Mouse (Mus musculus) liver, embryonic 15.5 days (tissue): ENCODE results near the gene Pthlh. TPM values are rescaled to one million over a fixed set of nuclear protein-coding genes. Genes with fewer than 3 reads are reported as not detected.
"Not testable (repeated sequence)": the region's sequence is repeated elsewhere in the genome, so short reads cannot be mapped to it uniquely, and the experiment has no call there.

Experiments
- ATAC-seq: fragments of 200-750 bp; cut with Nextera tagmentation; 2 replicates; pipeline ENCODE4 v1.8.0; 2017; ENCODE audit warnings: moderate number of reproducible peaks, mild to moderate bottlenecking, moderate library complexity; ENCODE audit not compliant: insufficient read depth
- H3K27ac ChIP-seq: fragments of 300-500 bp; sonication (generic); replicated peaks from 2 replicates; pipeline ENCODE4 v1.5.1; 2015; ENCODE audit warnings: mild to moderate bottlenecking, inconsistent platforms
- H3K27me3 ChIP-seq: fragments of 300-500 bp; sonication (generic); 2 replicates; pipeline ENCODE4 v1.6.1; 2015; ENCODE audit warnings: mild to moderate bottlenecking, inconsistent platforms
- H3K36me3 ChIP-seq: fragments of 300-500 bp; sonication (generic); replicated peaks from 2 replicates; pipeline ENCODE4 v1.6.1; 2015; ENCODE audit warnings: moderate library complexity, mild to moderate bottlenecking, inconsistent platforms
- H3K4me1 ChIP-seq: fragments of 300-500 bp; sonication (generic); replicated peaks from 2 replicates; pipeline ENCODE4 v1.6.1; 2015; ENCODE audit warnings: inconsistent platforms
- H3K4me2 ChIP-seq: fragments of 300-500 bp; sonication (generic); 2 replicates; pipeline ENCODE4 v1.6.1; 2015; ENCODE audit warnings: moderate library complexity, mild to moderate bottlenecking, inconsistent platforms
- H3K4me3 ChIP-seq: fragments of 300-500 bp; sonication (generic); replicated peaks from 2 replicates; pipeline ENCODE4 v1.5.1; 2015; ENCODE audit warnings: mild to moderate bottlenecking, inconsistent platforms
- H3K9ac ChIP-seq: fragments of 300-500 bp; sonication (generic); 2 replicates; pipeline ENCODE4 v1.6.1; 2015; ENCODE audit warnings: moderate library complexity, mild to moderate bottlenecking, inconsistent platforms
- H3K9me3 ChIP-seq: fragments of 300-500 bp; sonication (generic); replicated peaks from 2 replicates; pipeline ENCODE4 v1.6.1; 2016; ENCODE audit warnings: inconsistent platforms
- WGBS: fragments of 180-500 bp; shearing (Covaris S2); methylation state at CpG from one replicate; pipeline ENCODE4 v1.1.7; 2015; ENCODE audit warnings: mixed read lengths; ENCODE audit not compliant: insufficient replicate concordance; 5-methylcytosine and 5-hydroxymethylcytosine counted together
- polyA plus RNA-seq: library from polyadenylated mRNA; unstranded; fragments of >200 nt; fragmentation: Nextera tagmentation; extraction: Ambion mirVana; gene quantifications from 2 replicates; pipeline ENCODE4 v1.2.1, GENCODE M21; 2015

Gene Pthlh
- not detected in 2 replicates for polyA plus RNA-seq

DNA sequence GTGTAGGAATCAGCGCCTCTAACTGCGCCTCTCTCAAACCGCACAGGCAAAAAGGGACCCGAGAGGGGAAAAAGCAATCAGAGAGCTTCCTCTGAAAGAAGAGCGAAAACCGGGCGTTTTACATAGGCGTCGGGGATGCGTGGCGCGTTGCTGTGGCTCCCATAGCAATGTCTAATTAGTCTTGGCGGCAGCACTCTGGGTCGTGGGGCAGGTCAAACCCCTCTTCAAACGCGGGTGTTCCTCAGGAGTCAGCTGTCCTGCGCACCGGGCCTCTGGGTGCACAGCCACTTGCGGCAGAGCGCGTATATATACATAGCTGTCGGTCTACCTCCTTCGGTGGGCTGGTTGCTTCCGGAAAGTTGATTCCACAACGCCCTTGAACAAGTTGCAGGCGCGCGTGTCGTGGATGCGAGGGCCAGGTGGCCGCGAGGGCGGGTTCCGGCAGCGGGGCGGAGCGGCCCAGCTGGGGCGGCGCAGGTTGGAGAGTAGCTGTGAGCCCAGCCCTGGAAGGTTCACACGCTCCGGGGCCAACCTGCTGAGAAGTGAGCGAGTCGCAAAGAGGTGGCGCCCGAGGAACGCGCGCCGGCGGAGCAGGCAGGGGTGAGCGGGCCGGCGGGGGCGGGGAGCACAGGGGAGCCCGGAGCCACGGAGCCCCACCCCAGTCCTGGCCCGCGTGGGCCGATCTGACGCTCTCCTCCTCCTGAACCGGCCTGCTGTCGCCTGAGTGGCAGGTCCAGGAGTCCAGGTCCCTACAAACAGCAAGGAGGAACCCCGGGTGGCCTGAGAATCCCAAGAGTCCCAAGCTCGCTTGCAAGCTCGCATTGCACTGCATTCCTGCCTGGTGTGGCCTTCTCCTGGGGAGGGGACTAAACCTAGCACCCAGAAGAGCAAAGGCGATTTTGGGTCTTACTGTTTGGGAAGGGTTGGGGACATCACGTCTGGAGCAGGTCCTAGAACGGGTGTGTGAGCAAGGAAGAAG is at the start of gene Pthlh:
Gene Pthlh, minus strand, starts transcription at position 597 of the 979 bp plus-strand sequence.
- H3K4me1 ChIP-seq: 0 out of 2 replicates have a peak, but pooled peaks cover 10% of the 10 kb centered on the region
- no peaks in the 10 kb centered on the region for H3K36me3 ChIP-seq
- peaks cover 76% of the 10 kb centered on the region for H3K27me3 ChIP-seq
- 2% methylated on average over 68 of the region's 68 CpGs for WGBS
- peak within 1 kb of the TSS; percentile 33 for H3K4me3 ChIP-seq
- H3K9ac ChIP-seq: no peak within 1 kb of the TSS
- H3K4me2 ChIP-seq: peak within 1 kb of the TSS; percentile 57
- no peak within 1 kb of the TSS for H3K27ac ChIP-seq
- no peaks in the 10 kb centered on the region for H3K9me3 ChIP-seq
- peak; percentile 40 for ATAC-seq

DNA sequence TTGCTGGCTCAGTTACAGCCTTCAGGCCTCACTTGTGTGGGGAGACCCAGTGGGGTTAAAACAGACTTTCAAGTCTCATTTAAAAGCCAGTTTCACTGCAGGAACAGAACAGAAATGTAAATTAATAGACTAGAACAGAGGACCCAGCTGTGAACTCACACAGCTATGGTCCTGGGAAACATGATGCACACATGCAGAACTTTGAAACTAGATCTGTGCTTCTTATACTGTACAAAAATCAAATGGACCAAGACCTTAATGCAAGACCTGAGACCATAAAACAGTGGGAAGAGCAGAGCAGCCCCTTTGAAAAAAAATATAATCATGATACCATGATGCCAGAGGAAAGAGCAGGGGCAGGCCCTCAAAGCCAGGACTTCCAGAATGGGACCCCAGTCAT is 49.3 kb upstream of the Pthlh start:
- H3K9ac ChIP-seq: no peak overlapping the region
- no peaks in the 10 kb centered on the region for H3K9me3 ChIP-seq
- no peaks in the 10 kb centered on the region for H3K27me3 ChIP-seq
- H3K4me3 ChIP-seq: no peak overlapping the region
- H3K27ac ChIP-seq: no peak overlapping the region
- H3K4me2 ChIP-seq: no peak overlapping the region
- ATAC-seq: no peak
- no peaks in the 10 kb centered on the region for H3K4me1 ChIP-seq
- no peaks in the 10 kb centered on the region for H3K36me3 ChIP-seq

DNA sequence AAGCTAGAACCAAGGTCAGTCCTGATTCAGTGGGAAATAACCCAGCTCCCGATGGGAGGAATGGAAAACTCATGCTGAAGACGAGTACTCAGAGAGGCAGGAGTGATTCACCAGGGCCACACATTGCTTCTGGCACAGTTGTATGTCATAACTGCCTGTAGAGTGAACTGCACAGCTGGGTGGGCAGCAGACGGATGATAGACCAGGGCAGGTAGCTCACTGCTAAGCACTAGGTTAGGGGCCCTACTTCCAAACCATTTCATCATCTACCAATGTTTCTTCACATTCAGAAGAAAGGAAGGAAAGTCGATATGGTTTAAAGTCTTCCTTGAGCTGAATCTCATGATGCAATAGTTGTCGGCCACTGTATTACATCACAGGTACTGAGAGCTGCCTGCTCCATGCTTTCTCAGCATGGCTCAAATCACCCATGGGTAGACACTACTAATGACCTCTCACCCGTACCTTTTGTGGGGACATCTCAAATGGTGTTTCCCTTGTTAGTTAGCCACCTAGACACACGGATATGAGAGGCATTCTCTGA is 46.5 kb upstream of the Pthlh start:
- no peaks in the 10 kb centered on the region for H3K36me3 ChIP-seq
- H3K4me2 ChIP-seq: no peak overlapping the region
- no peak overlapping the region for H3K27ac ChIP-seq
- H3K4me1 ChIP-seq: no peaks in the 10 kb centered on the region
- no peak overlapping the region for H3K9ac ChIP-seq
- no peaks in the 10 kb centered on the region for H3K9me3 ChIP-seq
- H3K4me3 ChIP-seq: no peak overlapping the region
- no peaks in the 10 kb centered on the region for H3K27me3 ChIP-seq
- 53% methylated on average over 7 of the region's 7 CpGs for WGBS
- ATAC-seq: 0 out of 2 replicates have a peak, but pooled peaks have one; percentile 40

DNA sequence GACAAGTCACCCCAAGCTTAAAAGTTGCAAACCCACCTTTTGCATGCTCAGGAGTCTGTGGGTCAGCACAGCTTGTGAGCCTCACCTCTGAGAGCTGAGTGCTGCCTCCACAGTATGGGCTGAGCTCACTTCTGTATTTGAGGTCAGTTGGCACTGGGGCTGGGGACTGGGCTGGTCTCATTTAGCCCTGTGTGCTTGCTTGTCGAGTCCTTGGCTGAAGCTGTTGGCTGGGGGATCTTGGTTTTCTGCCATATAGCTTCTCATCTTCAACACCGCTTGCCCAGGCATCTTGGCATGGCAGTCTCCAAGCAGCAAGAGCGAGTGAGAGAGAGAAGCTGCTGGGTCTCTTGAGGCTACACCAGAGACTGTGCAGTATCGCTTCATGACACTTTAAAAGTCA is 46.1 kb upstream of the Pthlh start:
- Histone ChIP-seq H3K4me2 (no peak overlapping the region), H3K27ac (no peak overlapping the region), H3K9me3 (no peaks in the 10 kb centered on the region), H3K4me1 (no peaks in the 10 kb centered on the region), H3K9ac (no peak overlapping the region), H3K36me3 (no peaks in the 10 kb centered on the region), H3K4me3 (no peak overlapping the region), H3K27me3 (no peaks in the 10 kb centered on the region)
- no peak for ATAC-seq
- WGBS: 60% methylated on average over 4 of the region's 4 CpGs

DNA sequence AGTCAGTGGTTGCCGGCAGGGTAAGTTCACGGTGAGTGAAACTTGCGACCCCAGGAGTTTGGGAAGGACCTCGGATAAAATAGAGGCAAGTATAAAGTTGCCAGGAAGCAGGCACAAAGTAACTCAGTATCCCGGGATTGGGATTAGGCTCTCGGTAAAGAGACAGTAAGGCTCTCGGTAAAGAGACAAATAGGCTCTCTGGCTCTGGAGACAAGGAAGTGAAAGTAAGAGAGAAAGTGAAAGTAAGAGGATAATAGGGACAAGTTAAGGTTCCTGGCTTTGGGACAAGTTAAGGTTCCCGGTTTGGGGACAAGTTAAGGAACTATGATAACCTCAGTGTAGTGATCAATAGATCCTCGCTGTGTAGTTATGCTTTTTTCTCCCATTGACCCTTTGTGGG is 40.3 kb upstream of the Pthlh start:
- not testable (repeated sequence) for H3K9me3 ChIP-seq, ATAC-seq, H3K4me3 ChIP-seq, H3K9ac ChIP-seq, H3K4me1 ChIP-seq, H3K27me3 ChIP-seq, H3K27ac ChIP-seq, H3K4me2 ChIP-seq, H3K36me3 ChIP-seq
- 56% methylated on average over 8 of the region's 9 CpGs for WGBS

DNA sequence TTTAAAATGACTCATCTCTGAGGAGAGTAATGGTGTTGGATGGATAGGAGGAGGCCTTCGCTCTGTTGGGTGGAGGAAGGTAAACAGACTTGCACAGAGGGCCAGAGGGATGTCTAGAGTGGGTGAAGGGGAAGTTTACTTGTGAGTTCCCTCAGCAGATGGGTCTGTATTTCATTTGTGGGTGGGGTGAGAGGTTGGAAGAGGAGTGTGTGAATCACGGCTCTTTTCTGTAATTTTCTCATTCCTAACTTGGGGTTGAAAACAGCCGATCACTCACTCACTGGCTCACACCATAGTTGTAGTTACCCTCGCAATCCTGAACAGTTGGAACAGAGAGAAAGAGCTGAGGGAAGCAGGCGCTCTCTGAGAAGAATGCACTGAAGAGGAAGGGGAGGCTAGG is 35.6 kb upstream of the Pthlh start:
- no peak overlapping the region for H3K27ac ChIP-seq
- no peak overlapping the region for H3K9ac ChIP-seq
- H3K4me2 ChIP-seq: no peak overlapping the region
- no peaks in the 10 kb centered on the region for H3K9me3 ChIP-seq
- H3K4me1 ChIP-seq: no peaks in the 10 kb centered on the region
- 66% methylated on average over 5 of the region's 5 CpGs for WGBS
- H3K36me3 ChIP-seq: no peaks in the 10 kb centered on the region
- H3K4me3 ChIP-seq: no peak overlapping the region
- no peak for ATAC-seq
- no peaks in the 10 kb centered on the region for H3K27me3 ChIP-seq

DNA sequence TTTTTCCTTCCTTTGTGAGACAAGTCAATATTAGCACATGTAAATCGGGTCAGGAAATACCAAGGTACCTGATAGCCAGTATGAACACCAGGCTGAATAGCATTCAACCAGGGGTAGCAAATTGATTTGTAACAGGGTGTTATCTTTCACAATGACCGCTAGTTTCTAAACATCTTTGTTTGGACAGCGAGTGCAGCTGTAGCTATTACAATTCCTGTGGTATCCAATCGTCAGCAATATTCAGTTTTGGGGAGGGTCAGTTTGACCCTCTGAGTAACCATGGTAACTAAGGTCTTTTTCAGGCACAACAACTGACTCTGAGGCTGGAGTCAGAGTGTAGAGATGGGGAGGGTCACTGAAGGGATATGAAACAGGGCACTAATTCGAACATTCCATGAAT is 15.3 kb upstream of the Pthlh start:
- no peaks in the 10 kb centered on the region for H3K27me3 ChIP-seq
- no peaks in the 10 kb centered on the region for H3K9me3 ChIP-seq
- WGBS: 49% methylated on average over 5 of the region's 5 CpGs
- H3K27ac ChIP-seq: no peak overlapping the region
- no peak overlapping the region for H3K9ac ChIP-seq
- no peak overlapping the region for H3K4me2 ChIP-seq
- H3K4me1 ChIP-seq: no peaks in the 10 kb centered on the region
- no peaks in the 10 kb centered on the region for H3K36me3 ChIP-seq
- H3K4me3 ChIP-seq: no peak overlapping the region
- ATAC-seq: no peak

DNA sequence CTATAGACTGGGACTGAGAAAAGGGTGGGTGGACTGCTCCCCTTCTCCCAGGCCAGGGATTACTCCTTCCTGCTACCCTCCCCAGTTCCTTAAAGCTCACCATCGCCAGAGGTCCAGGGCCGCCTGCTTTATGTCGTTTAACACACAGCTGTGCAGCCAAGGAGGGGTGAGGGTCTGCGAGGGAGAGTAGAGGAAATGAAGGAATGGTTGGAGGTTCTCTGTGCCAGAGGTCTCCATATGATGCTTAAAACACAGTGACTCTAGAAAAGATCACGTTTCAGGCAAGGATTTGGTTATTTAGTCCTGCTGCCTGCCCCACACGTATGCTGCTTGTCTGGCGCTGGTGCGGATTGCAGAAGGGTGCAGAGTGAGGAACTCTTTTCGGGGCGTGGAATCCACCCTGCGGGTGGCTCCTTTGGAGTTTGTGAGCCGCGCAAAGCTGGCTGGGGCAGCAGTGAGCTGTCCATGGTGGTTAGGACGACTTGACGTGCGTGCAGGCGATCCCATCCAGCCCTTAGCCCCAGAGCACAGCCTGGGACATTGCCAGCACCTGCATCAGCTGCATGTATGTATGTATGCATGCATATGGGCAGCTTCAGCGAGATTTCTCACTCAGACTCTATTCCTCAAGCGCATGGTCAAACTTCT is 4.3 kb upstream of the Pthlh start:
- Histone ChIP-seq H3K9ac (no peak overlapping the region), H3K27ac (no peak overlapping the region), H3K9me3 (no peaks in the 10 kb centered on the region), H3K27me3 (peaks cover 53% of the 10 kb centered on the region), H3K4me3 (no peak overlapping the region), H3K36me3 (no peaks in the 10 kb centered on the region), H3K4me2 (no peak overlapping the region), H3K4me1 (0 out of 2 replicates have a peak, but pooled peaks cover 7% of the 10 kb centered on the region)
- WGBS: 3% methylated on average over 19 of the region's 19 CpGs
- no peak for ATAC-seq

DNA sequence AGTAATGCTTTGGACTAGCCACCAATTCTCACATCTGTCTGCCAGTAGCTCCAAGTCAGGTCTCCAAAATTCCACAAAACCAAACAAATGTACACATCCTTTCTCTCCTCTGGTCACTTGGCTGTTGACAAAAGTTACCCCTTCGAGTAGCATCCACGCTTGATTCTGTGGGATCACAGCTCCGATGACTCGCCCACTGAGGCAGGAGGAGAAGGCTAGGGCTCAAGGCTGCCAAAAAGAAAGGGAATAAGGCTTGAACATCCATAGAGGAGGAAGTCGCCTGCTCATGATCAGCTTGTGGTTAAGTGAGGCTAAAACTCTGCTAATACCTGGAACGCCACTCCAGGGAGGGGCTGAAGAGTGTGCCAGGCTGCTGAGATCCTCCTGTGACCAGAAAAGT is 2.5 kb upstream of the Pthlh start:
- ATAC-seq: no peak
- 51% methylated on average over 6 of the region's 6 CpGs for WGBS
- Histone ChIP-seq H3K27ac (no peak overlapping the region), H3K36me3 (no peaks in the 10 kb centered on the region), H3K9me3 (no peaks in the 10 kb centered on the region), H3K9ac (no peak overlapping the region), H3K4me1 (0 out of 2 replicates have a peak, but pooled peaks cover 10% of the 10 kb centered on the region), H3K4me3 (no peak overlapping the region), H3K4me2 (no peak overlapping the region), H3K27me3 (peaks cover 68% of the 10 kb centered on the region)

DNA sequence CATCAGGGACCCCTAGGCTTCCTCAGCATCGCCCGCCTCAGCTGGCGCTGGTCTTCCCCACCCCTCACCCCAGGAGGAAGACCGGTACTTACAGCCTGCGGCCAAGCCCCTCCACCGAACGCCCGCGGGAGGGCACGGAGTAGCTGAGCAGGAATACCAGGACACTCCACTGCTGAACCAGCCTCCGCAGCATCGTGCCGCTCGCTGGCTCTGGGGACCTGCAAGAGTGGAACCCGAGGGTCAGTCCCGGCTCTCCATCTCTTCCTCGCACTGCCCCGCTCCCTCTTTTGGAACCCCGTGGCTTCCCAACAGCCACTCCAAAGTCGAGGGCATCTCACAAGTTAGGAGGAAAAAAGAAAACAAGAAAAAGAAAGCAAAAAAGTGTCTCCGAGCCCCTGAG is 805 bp downstream of the Pthlh start:
- 2% methylated on average over 21 of the region's 21 CpGs for WGBS
- Histone ChIP-seq H3K9me3 (no peaks in the 10 kb centered on the region), H3K4me1 (0 out of 2 replicates have a peak, but pooled peaks cover 10% of the 10 kb centered on the region), H3K27ac (no peak overlapping the region), H3K4me3 (peak overlapping the region; percentile 33), H3K9ac (no peak overlapping the region), H3K36me3 (no peaks in the 10 kb centered on the region), H3K27me3 (peaks cover 70% of the 10 kb centered on the region), H3K4me2 (peak overlapping the region; percentile 57)
- no peak for ATAC-seq

DNA sequence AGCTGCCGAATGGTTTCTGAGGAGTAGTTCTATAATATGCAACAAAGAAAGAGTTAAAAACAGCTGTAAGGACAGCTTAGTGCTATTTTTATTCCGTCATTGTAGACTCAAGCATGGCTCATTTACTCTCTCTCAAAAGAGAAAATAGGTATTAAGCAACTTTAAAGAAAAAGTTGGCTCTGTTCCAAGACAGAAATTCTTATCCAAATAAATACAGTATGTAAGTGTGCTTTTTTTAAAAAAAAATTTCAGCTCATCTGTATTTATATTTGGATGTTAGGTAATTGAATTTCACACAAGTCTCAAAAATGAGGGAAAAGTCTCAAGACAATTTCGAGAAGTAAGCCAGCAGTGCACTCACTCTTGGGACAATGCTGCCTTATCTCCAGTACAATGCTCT is 2.4 kb downstream of the Pthlh start:
- H3K4me2 ChIP-seq: no peak overlapping the region
- 44% methylated on average over 3 of the region's 3 CpGs for WGBS
- no peak overlapping the region for H3K9ac ChIP-seq
- H3K27me3 ChIP-seq: peaks cover 56% of the 10 kb centered on the region
- no peaks in the 10 kb centered on the region for H3K9me3 ChIP-seq
- no peak for ATAC-seq
- H3K27ac ChIP-seq: no peak overlapping the region
- no peaks in the 10 kb centered on the region for H3K36me3 ChIP-seq
- 0 out of 2 replicates have a peak, but pooled peaks cover 10% of the 10 kb centered on the region for H3K4me1 ChIP-seq
- H3K4me3 ChIP-seq: no peak overlapping the region
